Mouse (Mus musculus) limb, embryonic 11.5 days (tissue): ENCODE data around the gene Ccdc85c. TPM values are rescaled to one million over a fixed set of nuclear protein-coding genes. Genes with fewer than 3 reads are reported as not detected.
A peak's percentile ranks its signal among the peaks of the same experiment; 100 is the strongest.

Experiments
- ATAC-seq: fragments of 200-750 bp; cut with Nextera tagmentation; 2 replicates; pipeline ENCODE4 v1.8.0; 2017; ENCODE audit warnings: low read depth; ENCODE audit not compliant: insufficient number of reproducible peaks, low FRiP score, low TSS enrichment
- DNase-seq: peaks from one replicate; pipeline ENCODE4 v3.0.0-alpha.2; 2015; ENCODE audit warnings: low spot score
- H3K27ac ChIP-seq: fragments of 300-500 bp; sonication (generic); replicated peaks from 2 replicates; pipeline ENCODE4 v1.5.1; 2014; ENCODE audit warnings: low read depth, mild to moderate bottlenecking, low read length
- H3K27me3 ChIP-seq: fragments of 300-500 bp; sonication (generic); 2 replicates; pipeline ENCODE4 v1.6.1; 2014; ENCODE audit warnings: mild to moderate bottlenecking, low read length, mixed read lengths; ENCODE audit not compliant: control insufficient read depth, insufficient read depth
- H3K36me3 ChIP-seq: fragments of 300-500 bp; sonication (generic); 2 replicates; pipeline ENCODE4 v1.6.1; 2014; ENCODE audit warnings: mild to moderate bottlenecking, low read length, moderate library complexity, mixed read lengths; ENCODE audit not compliant: control insufficient read depth, insufficient read depth
- H3K4me1 ChIP-seq: fragments of 300-500 bp; sonication (generic); 2 replicates; pipeline ENCODE4 v1.6.1; 2014; ENCODE audit warnings: low read length, mixed read lengths; ENCODE audit not compliant: control insufficient read depth, insufficient read depth
- H3K4me2 ChIP-seq: fragments of 300-500 bp; sonication (generic); 2 replicates; pipeline ENCODE4 v1.6.1; 2014; ENCODE audit warnings: low read depth, mild to moderate bottlenecking, moderate library complexity; ENCODE audit not compliant: severe bottlenecking
- H3K4me3 ChIP-seq: fragments of 300-500 bp; sonication (generic); 2 replicates; pipeline ENCODE4 v1.5.1; 2014; ENCODE audit warnings: low read depth, low read length
- H3K9ac ChIP-seq: fragments of 300-500 bp; sonication (generic); 2 replicates; pipeline ENCODE4 v1.6.1; 2014; ENCODE audit warnings: mild to moderate bottlenecking, low read length
- H3K9me3 ChIP-seq: fragments of 300-500 bp; sonication (generic); 2 replicates; pipeline ENCODE4 v1.6.1; 2016; ENCODE audit warnings: low read length; ENCODE audit not compliant: control insufficient read depth
- WGBS: fragments of 180-500 bp; shearing (Covaris S2); extraction: QIAGEN DNeasy Blood & Tissue Kit; methylation state at CpG from one replicate; pipeline ENCODE4 v1.1.7; 2014; 5-methylcytosine and 5-hydroxymethylcytosine counted together
- polyA plus RNA-seq: library from polyadenylated mRNA; unstranded; fragments of >200 nt; fragmentation: Nextera tagmentation; extraction: Ambion mirVana; gene quantifications from 2 replicates; pipeline ENCODE4 v1.2.1, GENCODE M21; 2014

The Ccdc85c gene
- polyA plus RNA-seq, 1 experiment from 2014 or later: 7.3 TPM

DNA sequence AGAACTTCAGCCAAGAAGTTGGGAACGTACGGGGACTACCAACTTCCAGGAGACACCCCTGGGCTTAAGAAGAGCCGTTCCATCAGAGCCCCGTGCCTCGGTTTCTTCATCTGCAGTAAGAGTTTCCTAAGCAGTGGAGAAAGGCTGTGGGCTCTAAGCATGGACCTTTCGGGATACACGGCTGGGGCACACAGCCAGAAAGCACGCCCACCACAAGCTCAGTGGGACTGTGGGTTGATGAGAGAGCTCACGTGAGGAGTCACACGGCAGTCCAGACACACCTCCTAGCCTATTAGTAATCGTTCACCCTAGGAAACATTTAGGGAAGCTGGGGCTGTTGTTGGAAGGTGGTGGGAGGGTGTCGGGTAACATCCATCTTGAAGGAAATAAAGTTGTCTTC is 22.2 kb downstream of the Ccdc85c start:
- DNase-seq (no peak), ATAC-seq (no peak)
- no peaks in the 10 kb centered on the region for H3K27me3 ChIP-seq
- no peaks in the 10 kb centered on the region for H3K36me3 ChIP-seq
- no peak overlapping the region for H3K4me3 ChIP-seq
- no peak overlapping the region for H3K27ac ChIP-seq
- H3K9me3 ChIP-seq: no peaks in the 10 kb centered on the region
- no peak overlapping the region for H3K4me2 ChIP-seq
- peaks cover 15% of the 10 kb centered on the region for H3K4me1 ChIP-seq
- 64% methylated on average over 12 of the region's 12 CpGs for WGBS
- H3K9ac ChIP-seq: no peak overlapping the region

DNA sequence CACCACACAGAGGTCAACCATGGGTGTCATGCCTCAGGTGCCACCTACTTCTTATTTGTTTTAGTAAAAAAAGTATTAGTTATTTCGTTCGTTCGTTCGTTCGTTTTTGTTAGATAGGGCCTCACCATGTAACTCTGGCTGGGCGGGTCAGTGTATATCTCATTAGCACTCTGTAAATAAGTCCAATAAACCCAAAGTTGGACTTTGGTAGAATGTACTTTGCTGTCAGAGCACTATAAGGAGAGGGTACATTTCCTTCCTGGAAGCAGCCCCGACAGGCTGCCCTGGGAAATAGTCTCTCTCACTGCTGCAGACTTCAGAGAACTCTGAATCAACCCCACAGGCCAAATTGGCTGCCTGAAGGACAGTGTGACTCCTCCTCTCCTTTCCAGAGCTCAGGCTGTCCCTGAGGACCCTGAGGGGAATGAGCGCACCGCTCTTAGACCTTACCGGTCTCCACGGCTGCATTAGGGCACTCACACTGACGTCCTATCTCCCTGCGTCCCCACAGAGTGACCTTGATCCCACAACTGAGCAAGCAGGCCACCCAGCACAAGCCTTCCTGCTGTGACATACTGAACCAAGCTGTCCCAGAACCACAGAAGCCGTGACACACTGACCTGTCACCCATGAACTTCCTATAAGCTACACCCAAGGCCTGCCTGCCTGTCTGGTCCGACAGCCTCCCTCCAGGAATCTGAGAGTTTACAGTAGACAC is 23.2 kb downstream of the Ccdc85c start:
- Histone ChIP-seq H3K4me3 (no peak overlapping the region), H3K4me1 (peaks cover 17% of the 10 kb centered on the region), H3K4me2 (no peak overlapping the region), H3K36me3 (no peaks in the 10 kb centered on the region), H3K9me3 (no peaks in the 10 kb centered on the region), H3K9ac (no peak overlapping the region), H3K27ac (no peak overlapping the region), H3K27me3 (no peaks in the 10 kb centered on the region)
- no peak for DNase-seq
- WGBS: 80% methylated on average over 15 of the region's 15 CpGs
- no peak for ATAC-seq

DNA sequence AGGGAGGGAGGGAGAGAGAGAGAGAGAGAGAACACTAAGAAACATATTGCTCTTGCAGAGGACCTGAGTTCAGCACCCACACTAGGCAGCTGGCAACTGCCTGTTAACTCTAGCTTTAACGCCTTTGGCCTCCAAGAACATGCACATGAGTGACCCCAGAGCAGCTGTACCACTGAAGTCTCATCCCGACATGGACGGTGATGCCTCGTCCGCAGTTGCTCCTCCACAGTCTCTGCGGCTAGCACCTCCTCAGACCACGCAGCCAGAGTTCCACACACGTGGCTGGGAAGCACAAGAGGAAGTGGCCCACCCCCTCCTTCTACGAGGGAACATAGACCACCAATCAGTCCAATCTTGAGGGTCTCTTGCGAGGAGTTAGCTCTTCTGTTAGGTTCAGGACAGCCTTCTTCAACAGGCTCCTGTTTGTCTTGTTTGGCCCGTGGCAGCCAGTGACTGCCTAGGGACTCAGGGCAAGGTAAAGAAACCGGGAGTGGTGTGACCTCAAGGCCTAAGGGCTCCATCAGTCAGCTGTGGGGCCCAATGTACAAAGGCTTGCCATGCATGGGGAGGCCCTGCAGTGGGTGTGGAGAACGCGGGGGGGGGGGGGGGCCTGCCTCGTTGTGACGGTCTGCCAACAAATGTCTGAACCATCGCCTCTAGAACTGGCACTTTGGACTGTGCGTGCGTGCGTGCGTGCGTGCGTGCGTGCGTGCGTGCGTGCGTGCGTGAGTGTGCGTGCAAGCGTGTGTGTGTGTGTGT is 24.0 kb downstream of the Ccdc85c start:
- H3K27me3 ChIP-seq: no peaks in the 10 kb centered on the region
- DNase-seq (no peak), ATAC-seq (no peak)
- 89% methylated on average over 31 of the region's 31 CpGs for WGBS
- H3K4me3 ChIP-seq: no peak overlapping the region
- H3K9me3 ChIP-seq: no peaks in the 10 kb centered on the region
- no peak overlapping the region for H3K9ac ChIP-seq
- no peak overlapping the region for H3K4me2 ChIP-seq
- peaks cover 15% of the 10 kb centered on the region for H3K4me1 ChIP-seq
- no peaks in the 10 kb centered on the region for H3K36me3 ChIP-seq
- H3K27ac ChIP-seq: no peak overlapping the region

DNA sequence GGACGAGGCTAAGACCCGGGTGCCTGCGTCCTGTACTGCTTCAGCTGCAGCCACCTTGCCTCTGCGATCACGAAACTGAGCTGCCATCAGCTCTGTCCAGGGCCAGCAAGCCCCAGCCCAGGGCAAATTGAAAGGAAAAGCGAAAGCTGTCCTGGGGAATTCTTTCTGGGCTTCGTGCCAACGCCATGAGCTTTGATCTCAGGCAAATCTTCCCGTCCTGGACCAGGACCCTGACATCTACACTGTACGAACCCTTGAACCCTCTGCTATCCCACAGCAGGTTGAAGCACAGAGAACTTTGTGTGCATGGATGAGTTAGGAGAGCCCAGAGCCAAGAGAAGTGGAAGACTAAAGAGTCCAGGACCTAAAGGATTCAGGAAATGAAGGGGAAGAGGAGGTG is 25.7 kb downstream of the Ccdc85c start:
- Histone ChIP-seq H3K27me3 (no peaks in the 10 kb centered on the region), H3K4me1 (peaks cover 25% of the 10 kb centered on the region), H3K9ac (no peak overlapping the region), H3K4me2 (no peak overlapping the region), H3K4me3 (no peak overlapping the region), H3K9me3 (no peaks in the 10 kb centered on the region), H3K36me3 (no peaks in the 10 kb centered on the region), H3K27ac (no peak overlapping the region)
- 89% methylated on average over 10 of the region's 10 CpGs for WGBS
- no peak for ATAC-seq
- no peak for DNase-seq

DNA sequence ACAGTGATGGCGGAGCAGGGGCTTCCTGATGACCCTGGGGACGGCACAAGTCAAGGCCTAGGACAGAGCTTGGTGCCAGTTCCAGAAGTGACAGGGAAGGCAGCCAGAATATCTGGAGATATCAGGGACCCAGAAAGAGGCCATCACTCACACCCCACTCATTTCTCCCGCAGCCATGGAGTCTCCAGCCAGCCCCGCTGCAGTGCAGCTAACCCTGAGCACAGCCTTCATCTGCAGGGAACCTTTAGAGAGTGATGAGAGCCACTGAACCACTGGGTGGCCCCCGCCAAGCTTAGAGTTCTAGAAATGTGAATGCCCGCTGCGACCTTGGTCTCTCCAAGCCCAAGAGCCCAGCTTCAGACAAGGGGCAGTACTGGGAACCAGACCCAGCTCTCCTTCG is 26.2 kb downstream of the Ccdc85c start:
- H3K4me1 ChIP-seq: peaks cover 26% of the 10 kb centered on the region
- H3K9me3 ChIP-seq: no peaks in the 10 kb centered on the region
- no peak for DNase-seq
- H3K4me3 ChIP-seq: no peak overlapping the region
- H3K27me3 ChIP-seq: no peaks in the 10 kb centered on the region; the same call in 1 of the 2 replicates
- no peak overlapping the region for H3K4me2 ChIP-seq
- H3K9ac ChIP-seq: no peak overlapping the region
- no peak for ATAC-seq
- H3K27ac ChIP-seq: no peak overlapping the region
- H3K36me3 ChIP-seq: no peaks in the 10 kb centered on the region
- 96% methylated on average over 8 of the region's 8 CpGs for WGBS

DNA sequence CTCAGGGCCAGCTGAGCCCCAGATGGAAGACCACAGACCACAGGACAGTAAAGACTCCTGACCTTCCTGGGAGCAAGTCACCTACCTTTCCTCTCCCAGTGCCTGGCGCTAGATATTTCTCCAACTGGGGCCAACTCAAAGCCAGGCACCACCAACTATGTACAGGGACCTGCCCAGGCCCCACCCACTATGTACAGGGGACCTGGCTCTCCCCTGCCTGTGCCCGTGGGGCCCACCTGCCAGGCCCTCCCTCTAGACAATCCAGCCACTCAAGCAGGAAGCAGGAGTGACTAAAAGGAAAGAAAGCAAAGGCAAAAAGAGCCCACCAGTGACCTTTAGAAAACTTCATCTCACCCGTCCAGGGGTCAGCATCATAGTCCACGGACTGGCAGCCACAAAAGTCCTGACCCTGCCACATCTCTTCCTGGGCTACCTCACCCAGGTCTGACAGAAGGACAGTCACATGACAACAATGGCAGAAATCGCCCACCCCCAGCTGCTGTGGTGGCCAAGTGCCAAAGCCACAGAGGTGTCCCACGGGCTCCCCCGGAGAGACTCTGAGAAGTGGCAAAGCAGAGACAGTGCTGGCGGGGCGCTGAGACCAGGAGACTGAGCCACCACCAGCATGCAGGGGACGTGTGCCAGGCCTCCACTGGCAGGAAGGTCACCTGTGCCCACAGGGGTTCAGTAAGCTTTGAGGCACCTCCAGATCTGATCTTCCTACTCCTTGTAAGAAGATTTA is 28.3 kb downstream of the Ccdc85c start:
- H3K9ac ChIP-seq: no peak overlapping the region
- H3K36me3 ChIP-seq: no peaks in the 10 kb centered on the region
- DNase-seq: no peak
- no peak for ATAC-seq
- no peak overlapping the region for H3K4me2 ChIP-seq
- WGBS: 79% methylated on average over 10 of the region's 10 CpGs
- peaks cover 14% of the 10 kb centered on the region for H3K27me3 ChIP-seq
- H3K9me3 ChIP-seq: no peaks in the 10 kb centered on the region
- H3K4me1 ChIP-seq: peaks cover 15% of the 10 kb centered on the region
- no peak overlapping the region for H3K27ac ChIP-seq
- no peak overlapping the region for H3K4me3 ChIP-seq

GRCm38 (mm10) chr12:108245579-108245978 is 29.6 kb downstream of the Ccdc85c start:
- no peak overlapping the region for H3K4me2 ChIP-seq
- no peak overlapping the region for H3K27ac ChIP-seq
- H3K9me3 ChIP-seq: no peaks in the 10 kb centered on the region
- peaks cover 27% of the 10 kb centered on the region for H3K4me1 ChIP-seq
- 52% methylated on average over 9 of the region's 9 CpGs for WGBS
- H3K27me3 ChIP-seq: peaks cover 17% of the 10 kb centered on the region
- ATAC-seq (no peak), DNase-seq (no peak)
- H3K4me3 ChIP-seq: no peak overlapping the region
- no peaks in the 10 kb centered on the region for H3K36me3 ChIP-seq
- H3K9ac ChIP-seq: no peak overlapping the region; the same call in 1 of the 2 replicates

DNA sequence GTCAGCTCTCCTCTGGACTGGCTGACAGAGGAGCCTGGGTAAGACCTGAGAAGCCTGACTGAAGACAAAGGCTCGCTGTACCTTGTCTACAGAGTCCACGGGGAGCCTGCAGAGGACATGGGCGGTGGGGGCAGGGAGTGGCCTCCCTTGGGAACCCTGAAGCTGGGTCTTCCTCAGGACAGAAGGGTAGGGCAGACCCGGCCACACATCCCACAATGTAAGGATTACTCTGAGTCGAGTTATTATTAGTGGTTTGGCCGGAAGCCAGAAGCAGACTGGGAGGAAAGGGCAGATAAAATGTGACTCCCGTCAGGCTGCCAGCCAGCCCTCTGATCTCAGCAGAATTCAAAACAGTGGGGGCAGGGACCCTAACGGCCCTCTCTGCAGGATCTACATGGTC is 30.4 kb downstream of the Ccdc85c start:
- Histone ChIP-seq H3K27me3 (peaks cover 17% of the 10 kb centered on the region), H3K27ac (no peak overlapping the region), H3K9me3 (no peaks in the 10 kb centered on the region), H3K4me3 (no peak overlapping the region), H3K36me3 (no peaks in the 10 kb centered on the region), H3K9ac (0 out of 2 replicates have a peak overlapping the region, but pooled peaks have one; percentile 32), H3K4me1 (peaks cover 31% of the 10 kb centered on the region), H3K4me2 (0 out of 2 replicates have a peak overlapping the region, but pooled peaks have one; percentile 7)
- DNase-seq: peak; percentile 38
- 11% methylated on average over 8 of the region's 8 CpGs for WGBS
- no peak for ATAC-seq
